Mouse (Mus musculus): ENCODE data around the gene Pnkd. TPM values are rescaled to one million over a fixed set of nuclear protein-coding genes. Genes with fewer than 3 reads are reported as not detected.

The Pnkd gene
- total and polyA plus RNA-seq, 3 experiments: 45.5 to 318 (median 154) TPM

DNA sequence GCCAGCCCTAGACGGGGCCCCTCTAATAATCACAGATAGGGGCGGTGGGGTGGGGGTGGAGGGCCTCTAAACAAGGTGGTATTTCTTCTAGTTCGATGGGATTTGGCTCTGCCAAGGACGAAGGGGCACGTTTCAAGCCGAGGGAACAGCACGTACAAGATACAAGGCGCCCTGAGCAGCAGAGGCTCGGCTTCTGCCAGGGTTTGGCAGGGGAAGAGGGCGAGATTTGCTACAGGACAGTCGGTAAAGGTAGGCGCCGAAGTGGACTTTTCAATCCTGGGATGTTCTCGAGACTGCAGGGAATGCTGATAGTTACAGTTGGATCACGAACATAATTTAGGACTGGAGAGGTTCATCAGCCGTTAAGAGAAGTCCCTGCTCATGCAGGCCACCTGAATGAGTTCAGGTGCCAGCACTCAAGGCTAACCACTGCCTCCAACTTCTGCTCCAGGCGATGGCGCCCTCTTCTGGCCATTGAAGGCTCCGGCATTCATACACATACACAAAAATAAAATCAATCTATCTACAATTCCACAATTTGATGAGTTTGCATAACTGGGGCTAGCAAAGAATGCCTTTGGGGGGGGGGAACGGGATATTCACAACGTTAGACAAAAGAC, 105.7 kb downstream of the Pnkd start:
- peak; percentile 86 for DNase-seq (ENCODE audit: extremely low read depth)
- dilution Hi-C loops (cut with MboI; ENCODE audit: extremely low pct_ligation_motif_present, extremely low pct_unique_long_range_greater_than_20kb, low sequenced_read_pairs): no loop called here
- no peak for TF ChIP-seq UBTF (IDR thresholded peaks at IDR 0.05; ENCODE audit: low read depth, low read length)
- TF ChIP-seq RCOR1 (conservative IDR thresholded peaks at IDR 0.05; ENCODE audit: low read depth, low read length): peak; percentile 33; the same call in 1 of the 2 replicates
- no peak for TF ChIP-seq MYC (IDR thresholded peaks at IDR 0.05; ENCODE audit: low read depth, low read length)
- TF ChIP-seq RAD21 (IDR thresholded peaks at IDR 0.05; ENCODE audit: low read depth, low read length): peak; percentile 69
- TF ChIP-seq CHD1 (IDR thresholded peaks at IDR 0.05; ENCODE audit: low read depth, low read length): no peak
- no peak for TF ChIP-seq EP300 (IDR thresholded peaks at IDR 0.05; ENCODE audit: low read length)
- no peak for TF ChIP-seq KAT2A (IDR thresholded peaks at IDR 0.05; ENCODE audit: insufficient replicate concordance, low read length)
- no peak for TF ChIP-seq JUND (conservative IDR thresholded peaks at IDR 0.05; ENCODE audit: low read depth, low read length)
- TF ChIP-seq SMC3 (IDR thresholded peaks at IDR 0.05; ENCODE audit: low read depth, low read length): peak; percentile 72
- TF ChIP-seq BHLHE40 (IDR thresholded peaks at IDR 0.05; ENCODE audit: low read depth, low read length): peak; percentile 37; the same call in 1 of the 2 replicates
- no peak for TF ChIP-seq NELFE (IDR thresholded peaks at IDR 0.05; ENCODE audit: low read depth, low read length)
- TF ChIP-seq MAFK (IDR thresholded peaks at IDR 0.05; ENCODE audit: insufficient replicate concordance, low read length): peak; percentile 88
- peak; percentile 45; the same call in 1 of the 2 replicates for TF ChIP-seq MEF2A (IDR thresholded peaks at IDR 0.05; ENCODE audit: borderline replicate concordance, low read depth, low read length)
- no peak for TF ChIP-seq ETS1 (conservative IDR thresholded peaks at IDR 0.05; ENCODE audit: low read depth, low read length)
- no peak for TF ChIP-seq ZC3H11A (IDR thresholded peaks at IDR 0.05; ENCODE audit: low read depth, low read length)
- TF ChIP-seq ZMIZ1 (IDR thresholded peaks at IDR 0.05; ENCODE audit: low read depth, low read length): no peak
- TF ChIP-seq MAX (IDR thresholded peaks at IDR 0.05; ENCODE audit: low read length): peak; percentile 56; the same call in 1 of the 2 replicates
- TF ChIP-seq USF2 (conservative IDR thresholded peaks at IDR 0.05; ENCODE audit: low read depth, low read length): no peak
- peak; percentile 63 to 76; a peak in 3 of 4 replicates for TF ChIP-seq CTCF (conservative IDR thresholded peaks at IDR 0.05 in 1 of 2, IDR thresholded peaks at IDR 0.05 in 1 of 2; ENCODE audit: low read depth in 2 of 2, low read length in 2 of 2)
- peaks cover 11 to 69% of the 10 kb centered on the region in 2 experiments for H3K4me1 ChIP-seq (ENCODE audit: control insufficient read depth in 1 of 2, insufficient read depth in 2 of 2)
- no peaks in the 10 kb centered on the region for H3K9me3 ChIP-seq (replicated peaks; ENCODE audit: low read length)
- H3K27me3 ChIP-seq (replicated peaks): no peaks in the 10 kb centered on the region
- peak overlapping the region; percentile 98; the same call in 1 of the 2 replicates for H3K9ac ChIP-seq (ENCODE audit: insufficient read depth, low read depth)
- H3K4me3 ChIP-seq (replicated peaks in 1 of 3; ENCODE audit: low read depth in 2 of 3, low read length in 2 of 3, poor library complexity in 1 of 3): peak overlapping the region in 1 of 3 experiments; percentile 65
- in situ Hi-C loops (cut with MboI; ENCODE audit: low pct_ligation_motif_present, low pct_unique_long_range_greater_than_20kb, low sequenced_read_pairs): loop anchor here (5.0 to 10.0 kb wide), 2 partner anchors 54 to 78 kb away; no protein-coding TSS in a partner anchor
- peak overlapping the region; percentile 55 for H3K4me2 ChIP-seq (ENCODE audit: insufficient read depth, low read depth, poor library complexity, severe bottlenecking)
- peak overlapping the region; percentile 91 for H3K27ac ChIP-seq (ENCODE audit: insufficient read depth, low read depth)
- peaks cover 21% of the 10 kb centered on the region for H3K79me2 ChIP-seq (replicated peaks; ENCODE audit: control insufficient read depth, extremely low read depth, insufficient read depth, poor library complexity, severe bottlenecking)
- peaks cover 18 to 25% of the 10 kb centered on the region in 2 experiments for H3K36me3 ChIP-seq (replicated peaks in 1 of 2; ENCODE audit: control insufficient read depth in 1 of 2, insufficient read depth in 1 of 2, low read length in 1 of 2)
